Mouse (Mus musculus) urinary bladder, adult 18-20 months (tissue): ENCODE measurements around the gene Gm7534.

Experiments used
- DNase-seq, 2 experiments: peaks; one replicate each; pipeline ENCODE4 v3.0.0; 2022; ENCODE audit warnings: low spot score in 2 of 2, mixed read lengths in 2 of 2

The Gm7534 gene

DNA sequence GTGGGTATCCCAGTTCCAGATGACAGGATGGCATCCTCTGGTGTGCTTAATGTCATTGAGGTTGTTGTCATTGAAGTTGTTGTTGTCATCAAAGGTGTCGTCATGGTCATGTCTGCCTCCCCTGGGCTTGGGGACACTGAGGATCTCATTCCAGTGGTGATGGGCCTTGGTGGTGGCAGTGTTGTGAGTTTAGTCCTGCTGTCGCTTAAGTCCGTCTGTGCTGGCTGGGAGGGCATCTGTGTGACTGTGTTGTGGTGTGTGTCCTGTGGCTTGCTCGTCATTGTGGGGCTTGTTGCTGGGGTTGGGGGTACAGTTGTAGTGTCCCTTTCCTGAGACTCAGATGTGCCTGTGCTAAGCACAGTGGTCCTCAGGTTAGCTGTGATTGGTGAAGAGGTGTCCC, at the start of gene Gm7534:
TSS of gene Gm7534 (minus strand) at position 101 of the 400 bp plus-strand sequence.
- DNase-seq = no peak

DNA sequence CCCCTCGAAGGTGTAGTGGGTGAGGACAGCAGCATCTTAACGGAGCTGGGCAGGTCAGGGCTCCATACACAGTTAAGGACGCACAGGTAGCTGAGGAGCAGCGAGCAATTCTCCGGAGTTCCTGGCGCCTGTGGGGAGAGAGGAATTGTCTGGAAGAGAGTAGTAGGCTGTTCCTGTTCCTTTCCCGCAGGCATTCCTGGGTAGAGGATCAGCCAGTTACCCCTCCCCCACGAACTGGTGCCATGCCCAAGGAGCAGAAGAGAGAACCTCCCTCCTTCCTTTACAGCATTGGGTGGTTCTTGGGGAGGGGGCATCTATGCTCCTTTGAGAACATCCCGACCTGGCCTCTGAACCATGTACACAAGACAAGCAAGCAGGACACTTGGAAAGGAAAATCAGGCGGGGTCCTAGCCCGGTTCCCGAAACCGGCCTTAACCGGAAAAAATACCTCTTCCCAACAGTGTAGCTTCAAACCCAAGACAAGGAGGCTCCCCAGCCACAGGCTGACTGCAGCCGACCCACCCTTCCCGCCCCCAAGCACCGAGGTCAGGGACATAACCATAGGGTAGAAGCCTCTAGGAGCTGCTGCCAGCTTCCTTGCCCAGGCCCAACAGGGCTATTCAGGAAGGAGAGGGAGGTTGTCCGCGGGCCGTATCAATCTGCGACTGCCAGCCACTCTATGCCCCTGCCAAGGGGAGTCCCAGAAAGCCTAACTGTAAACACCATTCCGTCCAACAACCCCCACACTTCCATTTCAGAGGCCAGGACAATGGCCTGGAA, 49.5 kb upstream of the Gm7534 start:
- DNase-seq = no peak

DNA sequence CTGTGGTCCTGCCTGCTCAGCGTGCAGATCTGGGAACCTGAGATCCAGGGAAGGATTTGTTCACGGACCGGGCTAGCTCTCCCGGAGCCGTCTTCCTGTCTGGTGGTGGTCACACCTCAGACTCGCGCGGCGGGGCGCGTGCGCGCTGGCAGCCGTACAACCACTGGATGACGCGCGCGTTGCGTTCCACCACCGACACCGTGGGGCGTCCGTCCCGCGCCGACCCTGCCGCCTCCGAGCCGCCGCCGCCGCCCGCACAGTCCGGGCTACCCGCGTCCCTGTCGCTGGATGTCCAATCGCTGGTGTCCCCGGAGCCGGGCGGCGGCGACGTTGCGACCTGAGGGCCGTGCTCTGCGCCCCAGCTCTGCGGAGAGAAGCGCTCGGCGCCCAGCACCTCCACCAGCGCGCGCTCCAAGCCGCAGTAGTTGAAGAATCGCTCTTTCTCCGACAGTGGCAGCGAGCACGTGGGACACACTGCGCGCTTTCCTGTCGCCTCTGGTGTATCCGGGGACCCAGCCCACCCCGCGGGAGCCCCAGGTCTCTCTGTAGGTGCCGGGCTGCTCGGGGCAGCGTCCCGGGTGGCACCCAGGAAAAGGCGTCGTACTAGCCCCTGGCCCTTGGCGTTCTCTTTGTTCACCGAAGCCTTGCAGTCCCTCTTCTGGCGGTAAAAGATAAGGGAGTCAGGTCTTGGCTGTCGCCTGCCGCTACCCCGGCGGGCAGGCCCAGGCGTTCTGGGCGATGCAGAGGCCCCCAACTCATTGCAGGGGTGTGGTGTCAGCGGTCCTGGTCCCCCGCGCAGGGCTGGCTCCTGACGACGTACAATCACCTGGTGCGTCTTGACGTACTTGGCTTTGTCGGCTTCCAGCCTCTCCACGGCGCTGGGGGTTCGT, 48.7 kb upstream of the Gm7534 start:
- DNase-seq = peak in 1 of 2 experiments; percentile 27

DNA sequence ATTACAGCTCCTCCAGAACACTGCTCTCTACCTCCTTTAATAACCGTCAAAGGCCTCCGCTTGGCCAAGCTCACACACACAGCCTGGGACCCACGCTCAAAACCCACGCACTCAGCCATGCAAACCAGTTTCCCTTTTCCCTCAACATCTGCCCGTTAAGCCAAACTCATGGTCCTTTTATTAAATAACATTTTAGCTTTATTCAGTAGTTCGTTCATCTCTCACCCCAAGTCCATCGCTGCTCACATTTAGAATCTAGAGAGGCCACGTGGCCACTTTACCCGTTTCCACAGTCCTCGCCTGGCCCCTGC, 48.1 kb upstream of the Gm7534 start:
- no peak for DNase-seq

DNA sequence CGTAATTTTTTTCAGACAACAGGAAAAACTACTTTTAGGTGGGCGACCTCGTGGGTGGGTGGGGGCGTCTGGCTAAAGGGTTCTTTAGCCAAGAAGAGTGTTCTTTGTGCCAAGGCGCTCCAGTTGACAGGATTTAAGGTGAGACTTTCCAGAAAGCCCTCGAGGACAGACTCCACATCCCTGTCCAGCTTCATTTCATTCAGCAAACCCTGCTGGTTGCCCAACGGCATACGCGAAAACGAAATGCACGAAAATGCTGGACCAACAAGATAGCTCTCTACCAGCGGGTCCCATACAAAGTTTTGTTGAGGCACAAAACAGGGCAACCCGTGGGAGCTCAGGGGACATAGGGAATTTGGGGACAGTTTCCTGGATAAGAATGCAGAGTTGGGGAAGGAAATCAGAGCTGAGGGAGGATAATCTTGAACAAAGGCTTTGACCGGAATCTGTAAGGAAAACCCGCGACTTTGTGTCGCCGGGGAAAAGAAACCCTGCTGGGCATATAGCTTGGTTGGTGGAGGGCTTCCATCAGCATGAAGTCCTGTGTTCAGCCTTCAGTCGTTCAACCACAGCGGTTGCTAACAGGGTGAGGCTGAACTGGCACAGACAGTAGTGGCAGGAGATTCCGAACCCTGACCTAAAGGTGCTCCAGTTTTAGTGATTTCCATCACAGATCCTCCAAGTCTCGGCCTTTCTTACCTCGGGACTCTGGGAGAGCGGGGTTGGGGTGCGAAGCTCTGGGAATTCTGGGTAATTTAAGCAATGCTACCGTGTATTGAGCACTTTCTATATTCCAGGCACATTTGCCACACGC, 47.5 kb upstream of the Gm7534 start:
- peak in 1 of 2 experiments; percentile 13 for DNase-seq

DNA sequence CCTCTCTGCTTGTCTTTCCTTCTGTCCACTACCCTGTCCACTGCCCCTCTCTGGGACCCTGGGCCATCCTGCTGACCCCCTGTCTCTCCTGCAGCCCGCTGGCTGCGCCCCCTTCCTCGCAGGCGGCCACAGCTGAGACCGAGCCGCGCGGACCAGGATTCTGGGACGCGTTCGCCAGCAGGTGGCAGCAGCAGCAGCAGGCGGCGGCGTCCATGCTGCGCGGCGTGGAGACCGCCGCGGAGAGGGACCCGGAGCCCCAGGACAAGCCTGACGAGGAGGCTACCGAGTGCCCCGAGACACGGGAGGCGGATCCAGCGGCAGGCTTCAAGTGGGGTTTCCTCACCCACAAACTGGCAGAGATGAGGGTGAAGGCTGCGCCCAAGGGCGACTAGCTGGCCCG, 46.8 kb upstream of the Gm7534 start:
- peak in 1 of 2 experiments; percentile 71 for DNase-seq

DNA sequence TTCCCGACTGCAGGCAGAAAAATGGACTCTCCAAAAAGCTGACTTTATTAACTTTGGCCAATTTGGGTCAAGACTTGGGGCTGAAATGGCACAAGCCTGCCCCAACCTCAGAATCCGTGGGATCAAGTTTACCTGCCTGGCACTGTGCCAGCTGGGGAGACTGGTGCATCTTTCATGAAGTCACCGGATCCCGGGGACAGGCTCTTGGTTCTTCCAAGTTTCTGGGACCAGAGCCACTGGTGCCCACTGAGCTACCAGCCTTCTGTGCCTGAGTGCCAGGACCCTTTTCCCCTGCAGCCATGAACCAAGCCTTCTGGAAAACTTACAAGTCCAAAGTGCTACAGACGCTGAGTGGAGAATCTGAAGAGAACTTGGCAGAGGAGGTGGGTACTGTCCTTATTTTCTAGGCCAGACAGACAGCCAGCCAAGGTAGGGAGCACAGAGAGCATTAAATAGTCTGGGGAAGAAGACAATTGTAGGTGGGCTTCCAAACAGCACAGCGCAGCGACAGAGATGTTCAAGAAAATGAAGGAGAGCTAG, 44.0 kb upstream of the Gm7534 start, which contains the start of gene Gm30191:
TSS of gene Gm30191 (plus strand) at position 217 of the 540 bp plus-strand sequence.
- no peak for DNase-seq

DNA sequence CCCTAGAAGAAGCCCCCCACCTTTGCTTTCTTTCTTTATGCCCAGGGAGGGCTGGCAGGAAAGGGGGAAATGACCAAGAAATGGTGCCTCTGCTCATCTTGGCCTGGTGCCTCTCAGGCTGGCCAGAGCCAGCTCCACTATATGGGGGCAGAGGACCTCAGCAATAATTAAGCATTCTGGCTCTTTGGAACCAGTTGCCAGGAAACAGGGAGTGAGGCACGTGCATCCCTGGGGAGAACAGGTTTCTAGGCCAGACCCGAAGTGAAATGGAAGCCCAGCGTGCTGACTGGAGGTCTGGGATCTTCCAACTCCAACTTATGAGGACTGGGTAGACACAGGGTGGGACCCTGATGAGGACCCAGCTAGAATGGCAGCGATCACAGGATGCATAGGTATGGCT, 43.5 kb upstream of the Gm7534 start:
- DNase-seq = no peak

DNA sequence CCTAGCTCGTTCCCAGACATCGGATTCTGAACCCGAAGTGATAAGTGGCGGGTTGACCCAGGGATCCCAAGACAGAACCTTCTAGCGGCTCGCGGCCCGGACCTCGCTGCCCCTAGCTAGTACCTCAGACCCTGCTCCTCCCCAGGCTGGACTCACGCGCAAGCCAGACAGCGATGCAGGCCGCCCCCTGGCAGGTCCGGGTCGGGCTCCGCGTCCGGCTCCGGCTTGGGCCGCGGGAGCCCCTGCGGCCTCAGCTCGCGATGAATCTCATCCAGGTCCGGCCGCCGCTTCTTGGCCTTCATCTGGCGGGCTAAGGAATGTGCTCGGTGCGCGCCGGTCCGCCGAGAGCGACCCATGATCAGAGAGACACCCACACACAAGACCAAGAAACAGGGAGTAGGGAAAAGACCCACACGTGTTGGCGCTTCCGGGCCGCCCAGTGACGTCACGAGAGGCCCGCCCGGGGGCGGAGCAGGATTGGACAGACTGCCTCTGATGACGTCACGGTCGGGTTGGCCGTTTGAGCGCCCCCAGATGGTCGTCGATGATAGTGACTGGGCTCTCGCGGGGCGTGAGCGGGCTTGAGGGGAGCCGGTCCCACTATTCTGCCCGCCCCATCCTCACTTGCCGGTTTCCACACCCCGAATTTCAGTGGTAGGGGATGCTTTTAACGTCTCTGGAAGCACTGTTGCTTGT, 42.5 kb upstream of the Gm7534 start, which contains the start of gene Zfp593:
TSS of gene Zfp593 (minus strand) at position 445 of the 696 bp plus-strand sequence.
- DNase-seq = peak; percentile 91 to 95

DNA sequence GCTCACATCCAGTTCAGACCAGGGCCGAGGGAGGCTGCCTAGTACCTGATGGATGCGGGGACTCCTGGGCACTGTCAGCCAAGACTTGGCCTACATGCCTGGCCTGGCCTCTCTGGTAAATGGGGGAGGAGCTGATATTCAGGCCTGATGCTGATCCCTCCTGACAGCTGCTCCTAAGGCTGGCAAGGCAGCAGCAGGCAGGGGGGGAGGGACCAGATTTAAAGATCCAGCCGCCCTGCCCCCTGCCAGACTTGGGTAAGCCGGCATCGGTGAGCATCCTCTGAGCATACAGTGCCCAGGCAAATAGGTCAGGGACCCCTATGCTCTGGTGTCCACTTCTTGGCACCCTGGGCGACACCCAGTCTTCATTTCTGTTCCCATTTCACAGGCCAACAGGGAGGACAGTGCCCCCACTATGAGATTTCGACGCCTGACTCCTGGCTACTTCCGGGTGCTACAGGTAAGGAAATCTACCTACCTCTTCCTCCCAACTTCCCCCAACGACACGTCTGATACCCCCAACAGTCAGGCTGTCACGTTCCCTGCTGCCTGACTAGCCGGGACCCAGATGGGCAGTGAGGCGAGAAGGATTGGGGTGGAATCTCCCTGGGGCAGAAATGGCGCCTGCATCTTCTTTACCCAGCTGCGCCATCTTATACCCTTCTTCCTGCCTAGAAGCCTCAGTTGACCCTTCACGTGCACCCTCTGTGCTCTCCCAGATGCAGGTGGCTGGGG, 40.9 kb upstream of the Gm7534 start, which contains the start of gene E130218I03Rik:
TSS of gene E130218I03Rik (plus strand) at position 147 of the 735 bp plus-strand sequence.
- no peak for DNase-seq

DNA sequence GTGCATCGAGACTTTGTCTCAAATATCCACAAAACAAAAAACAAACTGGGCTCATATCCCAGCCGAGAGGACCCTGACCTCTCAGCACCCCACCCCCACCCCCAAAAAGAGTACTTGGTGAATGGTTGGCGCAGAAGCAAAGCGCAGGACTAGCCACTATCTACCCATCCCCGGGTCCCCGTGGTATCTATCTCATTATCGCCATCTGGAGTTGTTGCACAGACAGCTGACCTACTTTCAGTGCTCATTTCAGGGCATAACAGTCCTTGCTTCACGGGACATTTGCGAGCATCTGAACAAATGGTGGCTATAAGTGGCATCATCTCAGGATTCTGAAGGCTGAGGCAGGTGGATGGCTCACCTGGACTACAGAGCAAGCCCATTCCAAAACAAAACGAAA, 35.9 kb upstream of the Gm7534 start:
- DNase-seq = no peak

DNA sequence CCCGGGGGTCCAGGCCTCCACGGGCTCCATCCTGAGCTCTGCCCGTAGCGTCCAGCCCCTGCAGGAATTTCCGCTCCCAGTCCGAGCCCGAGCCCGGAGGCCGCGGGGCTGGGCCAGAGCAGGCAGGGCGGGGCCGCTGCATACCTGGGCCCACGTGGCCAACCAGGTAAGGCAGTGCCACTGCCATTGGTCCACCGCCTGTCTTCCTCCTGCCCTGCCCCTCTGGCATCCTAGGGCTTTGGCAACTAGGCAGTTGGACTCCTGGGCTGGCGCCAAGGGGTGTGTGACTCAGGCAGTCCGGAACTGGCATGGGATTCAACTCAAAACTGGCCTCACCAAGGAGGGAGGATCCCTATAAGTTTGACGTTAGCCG, 35.5 kb upstream of the Gm7534 start, which contains the start of gene Cnksr1:
TSS of gene Cnksr1 (minus strand) at position 121 of the 373 bp plus-strand sequence.
- DNase-seq = peak; percentile 85 to 88

DNA sequence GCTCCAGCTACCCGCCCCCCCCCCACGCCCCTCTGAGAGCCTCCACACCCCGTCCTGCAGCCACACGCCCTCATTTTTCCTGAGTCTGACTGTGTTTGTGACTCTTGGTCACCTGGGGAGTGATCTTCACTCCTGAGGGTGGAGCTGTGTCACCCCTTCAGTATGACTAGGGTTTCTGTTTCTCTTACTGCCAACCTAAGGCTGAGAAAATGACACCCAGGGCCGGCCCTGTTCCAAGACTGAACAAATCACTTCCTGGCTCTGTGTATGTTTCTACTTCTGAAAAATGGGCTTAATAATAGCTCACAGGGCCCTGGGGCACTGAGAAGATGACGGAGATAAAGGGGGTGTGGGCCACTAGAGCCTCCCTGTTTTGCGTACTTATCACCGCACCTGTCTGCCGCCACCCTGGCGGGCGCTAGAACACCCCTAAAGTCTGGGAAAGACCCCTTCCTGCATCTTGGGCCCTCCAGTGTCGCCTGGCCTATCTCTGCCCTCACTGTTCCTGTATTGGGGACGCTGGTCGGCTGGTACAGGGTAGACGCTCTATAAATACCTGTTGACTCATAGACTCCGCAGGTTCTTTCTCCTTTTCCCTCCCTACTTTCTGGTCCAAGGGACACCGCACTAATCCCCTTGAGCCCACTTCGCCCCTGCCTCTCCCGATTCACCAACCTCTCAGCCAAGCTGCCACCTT, 34.9 kb upstream of the Gm7534 start:
- no peak for DNase-seq

DNA sequence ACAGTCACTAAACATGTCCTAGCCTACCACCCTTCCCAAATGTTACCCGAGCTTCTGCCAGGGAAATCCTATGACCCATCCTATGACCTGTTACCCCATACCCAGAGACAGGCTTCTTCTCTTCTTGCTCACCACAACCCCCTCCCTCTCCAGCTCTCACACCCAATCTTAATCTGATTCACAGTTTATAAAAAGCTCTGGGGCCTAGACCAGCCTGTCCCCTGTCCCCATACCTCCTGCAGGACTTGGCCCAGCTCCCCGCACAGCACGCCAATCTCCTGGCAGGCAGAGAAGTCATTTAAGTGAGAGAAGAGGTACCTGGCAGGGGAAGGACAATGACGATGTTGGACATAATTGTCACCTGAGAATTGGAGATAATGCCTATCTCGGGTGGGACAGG, 32.1 kb upstream of the Gm7534 start:
- DNase-seq = no peak

DNA sequence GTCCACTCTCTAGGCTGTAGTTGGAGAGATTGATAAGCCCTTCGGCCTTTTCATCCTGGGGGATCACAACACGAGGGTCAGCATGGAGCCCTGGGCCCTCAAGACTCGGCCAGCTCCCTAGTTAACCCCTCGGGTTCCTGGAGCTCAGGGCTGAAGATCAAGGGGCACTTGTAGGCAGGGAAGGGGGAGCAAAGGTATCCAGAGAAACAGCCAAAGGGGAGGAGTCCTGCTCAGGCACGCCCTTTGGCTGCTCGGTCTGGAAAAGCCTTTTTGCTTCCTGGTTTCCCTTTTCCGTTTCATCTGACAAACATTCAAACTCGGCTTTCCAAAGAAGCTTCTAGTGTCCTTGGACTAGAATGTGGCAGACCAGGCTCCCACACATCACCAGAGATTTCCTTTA, 27.6 kb upstream of the Gm7534 start:
- no peak for DNase-seq

DNA sequence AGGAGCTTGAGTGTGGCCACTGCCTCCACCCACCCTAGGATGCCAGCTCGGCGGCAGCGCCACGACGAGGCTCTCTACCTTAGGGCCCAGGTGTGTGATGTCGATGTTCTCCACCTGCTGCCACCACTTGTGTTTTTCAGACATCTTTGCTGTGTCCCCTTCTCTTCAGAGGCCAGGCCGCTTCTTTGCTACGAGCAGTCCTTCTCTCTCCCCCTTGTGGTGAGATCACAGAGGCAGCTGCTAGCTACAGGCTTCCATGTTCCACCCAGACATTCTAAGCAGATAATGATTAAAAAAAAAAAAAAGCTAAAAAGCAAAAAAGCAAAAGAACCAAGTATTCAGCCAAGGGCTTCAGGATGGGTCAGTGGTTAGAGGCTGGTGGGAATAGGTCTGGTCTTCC, 24.4 kb upstream of the Gm7534 start, which contains the start of gene Catsper4:
TSS of gene Catsper4 (minus strand) at position 190 of the 400 bp plus-strand sequence.
- no peak for DNase-seq

DNA sequence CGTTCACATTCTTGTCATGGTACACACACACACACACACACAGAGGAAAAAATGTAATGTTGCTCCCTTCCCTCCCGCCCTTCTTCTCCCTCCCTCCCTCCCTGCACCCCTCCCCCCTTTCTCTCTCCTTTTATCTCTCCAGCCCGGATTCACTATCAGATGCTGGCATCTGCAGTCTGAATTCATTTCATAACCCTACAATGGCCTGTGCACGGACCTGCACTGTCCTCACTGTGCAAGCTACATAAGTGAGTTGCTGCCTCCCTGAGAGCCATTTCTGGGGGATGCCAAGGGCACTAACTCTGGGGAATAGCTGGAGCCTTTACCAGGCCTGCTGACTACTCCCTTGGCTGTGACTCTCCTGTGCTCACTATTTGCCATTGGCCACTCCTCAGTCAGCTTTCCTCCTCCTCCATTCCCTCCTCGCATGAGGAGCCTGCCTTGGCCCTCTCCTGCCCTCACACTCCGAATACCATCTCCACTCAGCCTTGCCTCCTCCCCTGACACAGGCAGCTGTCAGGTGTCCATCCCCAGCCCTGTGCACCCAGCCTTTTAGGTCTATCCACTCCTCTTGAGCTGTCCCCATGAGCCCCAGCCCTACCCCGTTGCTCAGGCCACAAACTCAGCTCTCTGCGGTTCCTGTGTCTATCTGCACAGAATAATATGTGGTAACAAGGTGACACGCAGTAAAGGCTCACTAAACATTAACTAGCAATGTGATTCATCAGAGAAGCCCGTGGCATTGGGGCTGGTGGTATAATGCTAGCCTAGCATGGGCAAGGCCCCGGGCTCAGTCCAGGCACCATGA, 20.2 kb upstream of the Gm7534 start:
- DNase-seq = no peak

DNA sequence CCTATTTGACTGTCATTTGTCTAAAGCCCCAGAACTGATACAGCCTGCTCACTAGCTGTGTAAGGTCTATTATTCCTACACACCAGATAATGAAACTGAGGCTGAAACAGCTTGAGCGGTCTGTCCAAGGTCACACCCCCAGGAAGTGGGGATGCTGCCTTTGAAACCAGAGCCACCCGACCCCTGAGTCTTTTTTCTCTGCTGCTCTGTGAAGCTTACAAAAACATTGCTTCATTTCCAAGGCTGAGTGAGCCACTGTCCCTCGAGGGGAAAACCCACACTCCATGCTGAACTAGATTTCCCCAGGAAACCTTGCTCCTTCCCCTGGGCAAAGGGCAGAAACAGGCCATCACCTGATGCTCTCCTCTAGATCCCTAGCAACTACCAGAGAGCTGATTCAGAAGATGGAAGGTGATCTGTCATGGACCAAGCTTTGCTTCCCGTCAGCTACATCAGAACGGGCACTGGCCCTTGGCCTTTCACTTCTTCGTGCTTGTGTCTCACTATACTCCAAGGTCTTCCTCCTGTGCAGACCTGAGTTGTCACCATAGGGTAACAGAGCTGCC, 3.8 kb upstream of the Gm7534 start:
- DNase-seq = no peak
